Mouse (Mus musculus): ENCODE results near the gene Ccl4. TPM values are rescaled to one million over a fixed set of nuclear protein-coding genes. Genes with fewer than 3 reads are reported as not detected.

Gene Ccl4
- polyA plus RNA-seq, 1 experiment from 2014 or later: 1.5 TPM

DNA sequence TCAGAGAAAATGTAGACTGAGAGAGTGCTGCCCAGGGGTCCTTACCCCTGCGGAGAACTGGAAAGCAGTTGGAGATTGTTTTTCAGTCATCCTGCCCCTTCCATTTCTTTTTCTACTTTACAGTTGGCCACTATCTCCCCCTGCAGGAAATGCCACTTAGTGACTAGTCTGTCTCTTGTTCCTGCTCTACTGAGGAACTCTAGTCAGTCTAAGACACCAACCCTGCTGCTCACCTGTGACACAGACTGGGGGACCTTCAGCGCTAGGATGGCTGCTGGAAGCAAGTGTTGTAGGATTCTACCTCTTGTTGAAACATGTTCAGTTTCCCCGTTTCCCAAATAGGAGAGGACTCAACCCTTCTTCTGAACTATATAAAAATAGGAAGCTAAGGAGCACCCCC lies 22.9 kb upstream of the Ccl4 start:
- Histone ChIP-seq H3K4me1 (no peaks in the 10 kb centered on the region), H3K36me3 (no peaks in the 10 kb centered on the region), H3K4me2 (no peak overlapping the region), H3K27ac (replicated peaks) (no peak overlapping the region), H3K4me3 (replicated peaks) (no peak overlapping the region), H3K27me3 (replicated peaks) (no peaks in the 10 kb centered on the region), H3K9me3 (replicated peaks) (no peaks in the 10 kb centered on the region), H3K9ac (replicated peaks) (no peak overlapping the region)
- WGBS: 68% methylated on average over 3 of the region's 3 CpGs
- no peak for ATAC-seq (ENCODE audit: low FRiP score)

DNA sequence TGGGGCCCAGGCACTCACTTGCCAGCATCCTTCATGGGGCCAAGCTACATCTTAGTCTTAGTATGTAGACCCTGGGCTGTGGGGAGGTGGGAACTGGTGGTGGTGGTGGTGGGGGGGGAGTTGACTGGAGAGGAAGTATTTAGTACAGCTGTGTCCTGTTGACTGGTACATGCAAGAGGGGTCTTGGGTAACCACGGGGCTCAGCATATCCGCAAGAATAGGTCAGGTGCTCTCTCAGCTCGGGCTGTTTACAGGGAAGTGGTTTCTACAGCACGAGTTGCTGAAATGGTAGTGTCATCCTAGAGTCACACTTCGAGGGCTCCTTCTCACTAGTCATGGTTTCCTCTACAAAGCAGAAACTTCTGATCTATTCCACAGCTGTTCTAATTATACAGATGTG lies 22.2 kb upstream of the Ccl4 start:
- Histone ChIP-seq H3K27me3 (replicated peaks) (no peaks in the 10 kb centered on the region), H3K27ac (replicated peaks) (no peak overlapping the region), H3K4me2 (no peak overlapping the region), H3K9me3 (replicated peaks) (no peaks in the 10 kb centered on the region), H3K9ac (replicated peaks) (no peak overlapping the region), H3K4me3 (replicated peaks) (no peak overlapping the region), H3K4me1 (no peaks in the 10 kb centered on the region), H3K36me3 (no peaks in the 10 kb centered on the region)
- 84% methylated on average over 5 of the region's 5 CpGs for WGBS
- no peak for ATAC-seq (ENCODE audit: low FRiP score)

DNA sequence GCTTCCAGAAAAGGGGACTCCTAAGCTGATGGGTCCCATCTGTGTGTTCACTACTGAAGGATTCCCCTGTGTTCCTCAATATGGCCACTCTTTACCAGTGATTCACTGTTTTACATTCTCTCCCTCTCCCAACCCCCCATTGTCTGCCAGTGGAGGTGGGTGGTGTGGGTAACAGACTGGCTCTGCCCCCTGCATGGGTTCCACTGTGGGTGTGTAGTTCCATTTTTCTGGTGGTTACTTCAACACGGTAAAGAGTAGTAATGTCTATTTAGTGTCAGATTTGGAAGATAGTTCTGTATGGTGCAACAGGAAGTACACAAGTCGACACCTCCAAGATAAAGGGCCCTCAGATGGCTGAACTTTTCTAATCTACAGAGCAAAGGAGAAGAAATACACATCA lies 21.2 kb upstream of the Ccl4 start:
- Histone ChIP-seq H3K4me2 (no peak overlapping the region), H3K27me3 (replicated peaks) (no peaks in the 10 kb centered on the region), H3K9me3 (replicated peaks) (no peaks in the 10 kb centered on the region), H3K9ac (replicated peaks) (no peak overlapping the region), H3K4me3 (replicated peaks) (no peak overlapping the region), H3K27ac (replicated peaks) (no peak overlapping the region), H3K4me1 (no peaks in the 10 kb centered on the region), H3K36me3 (no peaks in the 10 kb centered on the region)
- no peak for ATAC-seq (ENCODE audit: low FRiP score)
- 90% methylated on average over 2 of the region's 2 CpGs for WGBS

DNA sequence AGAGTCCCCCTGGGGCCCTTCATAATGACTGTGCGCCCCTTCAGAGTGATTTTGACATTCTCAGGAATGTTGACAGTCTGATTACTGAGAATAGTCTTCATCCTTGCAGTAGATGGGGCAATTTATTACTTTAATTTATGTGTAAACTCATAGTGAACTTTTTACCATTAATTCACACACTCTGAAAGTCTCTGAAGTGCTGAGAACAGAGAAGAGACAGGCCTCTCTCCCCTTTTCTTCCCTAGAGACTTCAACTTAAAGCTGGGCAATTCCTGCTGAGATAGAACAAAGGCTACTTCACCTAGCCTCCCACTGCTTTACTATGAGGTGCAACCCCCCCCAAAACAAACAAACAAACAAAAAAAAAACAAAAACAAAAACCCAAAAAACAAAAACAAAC lies 16.9 kb upstream of the Ccl4 start, which contains the start of gene Rpl9-ps1:
TSS of gene Rpl9-ps1 (minus strand) at position 101 of the 400 bp plus-strand sequence.
- no peak for ATAC-seq (ENCODE audit: low FRiP score)
- Histone ChIP-seq H3K9ac (replicated peaks) (no peak within 1 kb of the TSS), H3K9me3 (replicated peaks) (no peaks in the 10 kb centered on the region), H3K4me3 (replicated peaks) (no peak within 1 kb of the TSS), H3K27me3 (replicated peaks) (no peaks in the 10 kb centered on the region), H3K27ac (replicated peaks) (no peak within 1 kb of the TSS), H3K4me2 (no peak within 1 kb of the TSS), H3K4me1 (no peaks in the 10 kb centered on the region), H3K36me3 (no peaks in the 10 kb centered on the region)
- 83% methylated on average over 1 of the region's 1 CpGs for WGBS

DNA sequence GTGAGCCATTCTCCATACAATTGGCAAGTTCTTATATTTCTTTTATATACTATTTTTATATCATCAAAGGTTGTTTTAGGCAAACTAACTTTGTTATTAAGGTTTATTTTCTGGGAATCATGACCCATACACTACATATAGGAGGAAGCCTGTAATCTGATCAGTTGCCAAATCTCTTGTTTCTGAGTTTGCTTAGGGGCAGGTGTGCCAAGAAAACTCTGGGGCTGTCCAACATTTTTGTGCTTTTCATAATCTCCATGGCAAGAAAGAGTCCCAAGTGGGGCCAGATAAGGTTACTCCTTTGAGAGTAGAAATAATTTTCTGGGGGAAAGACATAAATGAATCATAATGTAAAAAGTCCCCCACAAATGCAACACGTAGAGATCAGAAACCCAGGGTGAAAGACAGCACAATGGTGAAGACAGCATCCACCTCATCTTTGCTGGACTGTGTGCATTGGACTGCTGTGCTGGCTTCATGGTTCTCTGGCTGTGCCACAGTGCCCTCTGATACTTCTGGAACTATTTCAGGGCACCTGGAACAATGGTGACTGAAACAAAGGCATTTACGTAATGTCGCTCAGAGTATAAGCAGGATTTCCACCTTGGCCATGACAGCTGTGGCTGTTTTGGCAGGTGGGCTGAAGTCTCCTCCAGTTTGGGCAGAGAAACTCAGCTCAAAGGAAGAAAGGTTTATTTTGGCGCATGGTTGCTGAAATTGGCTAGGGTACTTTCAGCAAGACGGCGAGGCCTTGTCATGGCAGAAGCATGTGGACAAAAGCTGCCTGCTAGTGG lies 15.8 kb upstream of the Ccl4 start:
- Histone ChIP-seq H3K9ac (replicated peaks) (no peak overlapping the region), H3K27ac (replicated peaks) (no peak overlapping the region), H3K4me2 (no peak overlapping the region), H3K4me1 (no peaks in the 10 kb centered on the region), H3K27me3 (replicated peaks) (no peaks in the 10 kb centered on the region), H3K4me3 (replicated peaks) (no peak overlapping the region), H3K36me3 (no peaks in the 10 kb centered on the region), H3K9me3 (replicated peaks) (no peaks in the 10 kb centered on the region)
- no peak for ATAC-seq (ENCODE audit: low FRiP score)
- 96% methylated on average over 6 of the region's 6 CpGs for WGBS

DNA sequence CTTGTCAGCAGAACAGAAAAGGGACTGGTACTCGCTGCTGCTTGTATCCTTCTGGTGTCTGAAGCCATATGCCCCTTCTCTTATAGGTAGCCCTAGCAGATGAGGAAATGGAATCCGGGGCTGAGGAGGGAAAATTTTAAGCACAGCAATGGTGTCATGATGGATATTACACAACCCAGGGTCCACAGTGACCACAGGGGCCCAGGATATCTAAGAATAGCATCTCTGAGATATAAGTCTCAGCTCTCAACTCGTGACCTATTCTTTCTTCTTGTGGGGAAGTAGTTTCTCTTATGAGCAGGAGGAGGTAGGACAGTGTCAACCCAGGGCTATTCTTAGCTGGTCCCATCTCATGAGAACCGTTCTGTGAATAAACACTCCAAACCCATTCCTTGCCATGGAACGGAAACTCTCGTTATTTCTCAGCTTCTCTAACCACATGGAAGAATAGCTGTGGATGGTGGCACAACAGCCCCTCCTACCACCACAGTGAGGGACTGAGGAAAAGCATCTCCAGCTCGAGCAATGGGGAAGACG lies 13.0 kb upstream of the Ccl4 start, which contains the start of gene Ccl3:
TSS of gene Ccl3 (minus strand) at position 51 of the 537 bp plus-strand sequence.
- Histone ChIP-seq H3K4me1 (no peaks in the 10 kb centered on the region), H3K27me3 (replicated peaks) (no peaks in the 10 kb centered on the region), H3K4me2 (no peak within 1 kb of the TSS), H3K9me3 (replicated peaks) (no peaks in the 10 kb centered on the region), H3K36me3 (no peaks in the 10 kb centered on the region), H3K9ac (replicated peaks) (no peak within 1 kb of the TSS), H3K27ac (replicated peaks) (no peak within 1 kb of the TSS), H3K4me3 (replicated peaks) (no peak within 1 kb of the TSS)
- 82% methylated on average over 8 of the region's 8 CpGs for WGBS
- ATAC-seq (ENCODE audit: low FRiP score): no peak

DNA sequence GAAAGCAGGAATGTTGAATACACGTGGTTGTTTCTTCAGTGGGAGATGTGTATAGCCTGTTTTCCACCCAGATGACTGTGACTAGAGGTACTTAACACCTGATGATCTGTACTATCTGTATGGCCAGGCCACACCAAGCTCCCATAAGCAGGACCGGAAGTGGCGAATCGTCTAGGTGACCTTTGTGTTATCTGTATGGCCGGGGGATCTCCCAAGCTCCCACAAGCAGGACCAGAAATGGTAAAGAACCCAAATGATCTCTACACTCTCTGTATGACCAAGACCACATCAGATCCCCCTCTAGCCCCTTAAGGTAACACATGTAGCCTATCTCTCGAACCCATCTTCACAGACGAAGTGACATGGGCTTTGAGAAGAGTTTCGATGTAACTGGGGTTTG lies 7.8 kb upstream of the Ccl4 start:
- Histone ChIP-seq H3K9ac (replicated peaks) (no peak overlapping the region), H3K27me3 (replicated peaks) (no peaks in the 10 kb centered on the region), H3K4me3 (replicated peaks) (no peak overlapping the region), H3K27ac (replicated peaks) (no peak overlapping the region), H3K4me1 (no peaks in the 10 kb centered on the region), H3K9me3 (replicated peaks) (no peaks in the 10 kb centered on the region), H3K4me2 (no peak overlapping the region), H3K36me3 (no peaks in the 10 kb centered on the region)
- ATAC-seq (ENCODE audit: low FRiP score): no peak
- WGBS: 91% methylated on average over 8 of the region's 8 CpGs

DNA sequence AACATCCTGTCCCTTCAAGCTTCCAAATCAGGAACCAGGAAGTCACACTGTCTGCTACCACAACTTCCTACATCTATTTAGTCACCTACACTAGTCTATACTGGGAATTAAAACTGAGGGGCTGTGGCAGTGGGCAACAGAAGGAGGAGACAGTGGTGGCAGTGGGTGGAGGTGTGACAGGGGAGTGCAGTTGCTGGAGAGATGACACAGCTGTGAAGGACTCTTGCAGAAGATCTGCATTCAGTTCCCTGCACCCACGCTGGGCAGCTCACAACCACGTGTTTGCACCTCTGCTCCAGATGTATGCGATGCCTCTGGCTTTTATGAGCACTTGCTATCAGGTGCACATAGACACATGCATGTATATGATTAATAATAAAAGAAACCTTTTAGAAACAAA lies 4.9 kb upstream of the Ccl4 start:
- H3K9me3 ChIP-seq (replicated peaks): no peaks in the 10 kb centered on the region
- H3K27ac ChIP-seq (replicated peaks): no peak overlapping the region
- 85% methylated on average over 3 of the region's 3 CpGs for WGBS
- no peaks in the 10 kb centered on the region for H3K27me3 ChIP-seq (replicated peaks)
- no peak overlapping the region for H3K4me2 ChIP-seq
- no peaks in the 10 kb centered on the region for H3K36me3 ChIP-seq
- no peak for ATAC-seq (ENCODE audit: low FRiP score)
- no peaks in the 10 kb centered on the region for H3K4me1 ChIP-seq
- no peak overlapping the region for H3K9ac ChIP-seq (replicated peaks)
- H3K4me3 ChIP-seq (replicated peaks): no peak overlapping the region

DNA sequence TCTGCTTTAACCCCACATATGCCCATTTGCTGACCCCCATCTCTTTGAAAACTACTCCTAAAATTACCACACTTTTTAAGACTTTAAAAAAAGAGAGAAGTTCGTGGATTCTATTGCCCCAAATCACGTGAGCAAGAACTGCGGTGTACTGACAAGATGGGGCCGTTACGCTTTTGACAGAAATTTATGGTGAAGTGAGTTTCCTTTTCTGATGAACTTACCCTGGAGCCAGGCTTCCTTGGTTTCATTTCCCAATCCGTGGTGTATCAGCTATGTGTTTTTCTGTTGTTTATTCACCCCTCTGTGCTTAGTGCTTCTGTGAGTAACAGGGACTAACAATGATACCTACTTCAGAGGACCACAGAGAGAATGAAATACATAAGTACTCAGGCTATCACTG lies 3.6 kb upstream of the Ccl4 start:
- no peak overlapping the region for H3K9ac ChIP-seq (replicated peaks)
- WGBS: 72% methylated on average over 6 of the region's 6 CpGs
- ATAC-seq (ENCODE audit: low FRiP score): no peak
- no peaks in the 10 kb centered on the region for H3K27me3 ChIP-seq (replicated peaks)
- H3K36me3 ChIP-seq: no peaks in the 10 kb centered on the region
- no peaks in the 10 kb centered on the region for H3K9me3 ChIP-seq (replicated peaks)
- H3K4me2 ChIP-seq: no peak overlapping the region
- no peak overlapping the region for H3K4me3 ChIP-seq (replicated peaks)
- H3K27ac ChIP-seq (replicated peaks): no peak overlapping the region
- H3K4me1 ChIP-seq: no peaks in the 10 kb centered on the region

DNA sequence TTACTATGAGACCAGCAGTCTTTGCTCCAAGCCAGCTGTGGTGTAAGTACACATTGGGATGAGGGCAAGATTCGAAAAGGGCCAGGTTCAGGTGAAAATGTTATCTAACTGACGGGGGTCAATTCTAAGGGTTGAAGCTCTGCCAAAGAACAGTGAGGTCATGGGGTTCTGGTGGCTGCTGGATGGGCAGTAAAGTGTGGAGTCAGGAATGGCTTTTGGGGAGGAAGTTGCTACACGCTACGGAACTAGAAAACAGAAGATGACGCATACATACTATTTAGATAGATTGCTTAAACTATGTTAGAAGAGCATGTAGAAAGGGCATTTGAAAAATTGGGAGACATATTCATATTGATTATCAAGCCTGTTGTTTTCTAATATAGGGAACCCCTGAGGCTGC lies 1.1 kb downstream of the Ccl4 start:
- no peak overlapping the region for H3K27ac ChIP-seq (replicated peaks)
- H3K9me3 ChIP-seq (replicated peaks): no peaks in the 10 kb centered on the region
- H3K4me2 ChIP-seq: no peak overlapping the region
- H3K36me3 ChIP-seq: no peaks in the 10 kb centered on the region
- H3K27me3 ChIP-seq (replicated peaks): no peaks in the 10 kb centered on the region
- no peak overlapping the region for H3K9ac ChIP-seq (replicated peaks)
- H3K4me1 ChIP-seq: no peaks in the 10 kb centered on the region
- no peak overlapping the region for H3K4me3 ChIP-seq (replicated peaks)
- no peak for ATAC-seq (ENCODE audit: low FRiP score)
- 81% methylated on average over 5 of the region's 5 CpGs for WGBS

DNA sequence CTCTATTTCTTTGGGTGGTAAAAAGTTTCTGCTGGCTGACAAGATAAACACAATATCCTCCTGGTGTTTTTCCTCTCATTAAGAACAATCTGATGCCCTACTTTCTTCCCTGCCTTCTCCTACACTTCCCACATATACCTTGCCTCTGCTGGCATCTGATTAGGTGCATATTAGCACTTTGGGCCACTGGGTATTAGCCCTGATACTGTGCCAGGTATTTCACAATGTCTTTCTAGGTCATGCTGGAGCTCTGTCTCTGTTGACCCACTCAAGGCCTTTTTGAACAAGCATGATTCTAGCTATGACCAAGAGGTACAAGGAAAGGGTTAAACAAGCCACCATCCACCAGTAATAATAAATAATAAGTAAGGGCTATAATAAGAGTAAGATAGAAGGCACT lies 9.4 kb downstream of the Ccl4 start:
- Histone ChIP-seq H3K4me2 (no peak overlapping the region), H3K36me3 (no peaks in the 10 kb centered on the region), H3K27me3 (replicated peaks) (no peaks in the 10 kb centered on the region), H3K9me3 (replicated peaks) (no peaks in the 10 kb centered on the region), H3K9ac (replicated peaks) (no peak overlapping the region), H3K4me3 (replicated peaks) (no peak overlapping the region), H3K4me1 (no peaks in the 10 kb centered on the region), H3K27ac (replicated peaks) (no peak overlapping the region)
- ATAC-seq (ENCODE audit: low FRiP score): no peak

DNA sequence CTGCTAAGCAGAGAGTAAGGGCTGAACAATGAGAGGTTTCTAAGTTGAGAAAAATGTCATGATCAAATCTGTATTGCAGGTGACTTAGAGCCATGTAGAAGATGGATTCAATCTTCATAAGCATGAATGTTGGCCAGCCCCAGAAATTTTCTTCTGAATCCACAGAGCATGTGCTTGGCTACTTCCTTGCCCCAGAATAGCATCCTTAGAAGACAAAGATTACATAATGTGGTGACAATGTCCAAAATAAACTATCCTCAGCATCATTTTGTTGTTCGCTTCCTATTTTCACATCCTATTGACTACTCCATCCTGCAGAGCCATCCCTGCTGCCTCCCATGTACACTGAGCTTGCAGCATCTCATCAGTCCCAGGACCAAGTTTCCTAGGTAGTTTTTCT lies 13.3 kb downstream of the Ccl4 start:
- H3K4me2 ChIP-seq: no peak overlapping the region
- H3K36me3 ChIP-seq: no peaks in the 10 kb centered on the region
- H3K4me3 ChIP-seq (replicated peaks): no peak overlapping the region
- no peaks in the 10 kb centered on the region for H3K4me1 ChIP-seq
- no peak for ATAC-seq (ENCODE audit: low FRiP score)
- no peak overlapping the region for H3K9ac ChIP-seq (replicated peaks)
- H3K27ac ChIP-seq (replicated peaks): no peak overlapping the region
- 89% methylated on average over 1 of the region's 1 CpGs for WGBS
- H3K9me3 ChIP-seq (replicated peaks): no peaks in the 10 kb centered on the region
- no peaks in the 10 kb centered on the region for H3K27me3 ChIP-seq (replicated peaks)

Measured in neural tube, embryonic 15.5 days (tissue).